Mouse (Mus musculus) heart, adult 18-20 months (tissue): Measurements from ENCODE around the gene Rsad2. TPM values are rescaled to one million over a fixed set of nuclear protein-coding genes. Genes with fewer than 3 reads are reported as not detected.

Experiments used
- DNase-seq, 2 experiments: peaks; one replicate each; pipeline ENCODE4 v3.0.0; 2021 to 2022; ENCODE audit warnings: mixed read lengths in 1 of 2
- microRNA-seq, 2 experiments: library from miRNA; unstranded; fragments of <30 nt; microRNA quantifications; one replicate each; pipeline ENCODE4 v1.2.0; 2022
- total RNA-seq, 2 experiments: library from RNA; stranded (reverse); gene quantifications; 2 replicates each; pipeline ENCODE4 v1.2.3; 2021

Gene Rsad2
- total RNA-seq, 2 experiments from 2014 or later, result 5.8 to 7.8 TPM

GRCm38 (mm10) chr12:26401254-26401653, 55.0 kb downstream of the Rsad2 start:
- DNase-seq, result no peak

DNA sequence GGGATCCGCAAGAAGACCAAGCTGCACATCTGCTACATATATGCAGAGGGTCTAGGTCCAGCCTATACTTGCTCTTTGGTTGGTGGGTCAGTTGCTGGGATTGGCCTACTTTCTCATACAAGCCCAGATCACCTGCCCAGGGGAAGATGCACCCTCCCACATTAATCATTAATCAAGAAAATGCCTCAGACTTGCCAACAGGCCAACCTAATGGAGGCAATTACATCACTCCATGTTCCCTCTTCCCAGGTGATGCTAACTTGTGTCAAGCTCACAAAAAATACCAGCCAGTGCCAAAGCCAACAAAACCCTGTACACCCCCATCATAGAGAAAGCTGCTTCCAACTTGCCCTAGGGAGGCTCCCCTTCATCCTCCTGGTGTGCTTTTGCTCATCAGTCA, 55.5 kb downstream of the Rsad2 start:
- DNase-seq, result no peak

DNA sequence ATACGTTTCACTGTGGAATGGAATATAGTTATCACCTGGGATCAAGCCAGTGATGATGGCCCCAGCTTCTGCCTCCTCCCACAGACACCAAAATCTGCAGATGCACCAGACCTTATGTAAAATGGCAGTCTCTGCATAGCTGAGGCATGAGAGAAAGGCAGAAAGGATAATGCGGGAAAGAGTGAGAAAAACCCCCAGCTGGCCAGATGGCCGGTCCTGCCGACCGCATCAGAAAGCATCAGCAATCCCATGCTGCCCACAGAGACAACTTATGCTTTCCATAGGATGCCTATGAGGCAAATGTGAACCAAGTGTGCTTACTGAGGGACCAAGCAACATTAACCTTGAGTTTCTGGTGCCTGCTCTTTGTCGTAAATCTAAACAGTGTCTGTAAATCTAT, 56.9 kb downstream of the Rsad2 start:
- DNase-seq, result no peak

GRCm38 (mm10) chr12:26398597-26398996, 57.7 kb downstream of the Rsad2 start:
- DNase-seq, result peak in 1 of 2 experiments; percentile 37

DNA sequence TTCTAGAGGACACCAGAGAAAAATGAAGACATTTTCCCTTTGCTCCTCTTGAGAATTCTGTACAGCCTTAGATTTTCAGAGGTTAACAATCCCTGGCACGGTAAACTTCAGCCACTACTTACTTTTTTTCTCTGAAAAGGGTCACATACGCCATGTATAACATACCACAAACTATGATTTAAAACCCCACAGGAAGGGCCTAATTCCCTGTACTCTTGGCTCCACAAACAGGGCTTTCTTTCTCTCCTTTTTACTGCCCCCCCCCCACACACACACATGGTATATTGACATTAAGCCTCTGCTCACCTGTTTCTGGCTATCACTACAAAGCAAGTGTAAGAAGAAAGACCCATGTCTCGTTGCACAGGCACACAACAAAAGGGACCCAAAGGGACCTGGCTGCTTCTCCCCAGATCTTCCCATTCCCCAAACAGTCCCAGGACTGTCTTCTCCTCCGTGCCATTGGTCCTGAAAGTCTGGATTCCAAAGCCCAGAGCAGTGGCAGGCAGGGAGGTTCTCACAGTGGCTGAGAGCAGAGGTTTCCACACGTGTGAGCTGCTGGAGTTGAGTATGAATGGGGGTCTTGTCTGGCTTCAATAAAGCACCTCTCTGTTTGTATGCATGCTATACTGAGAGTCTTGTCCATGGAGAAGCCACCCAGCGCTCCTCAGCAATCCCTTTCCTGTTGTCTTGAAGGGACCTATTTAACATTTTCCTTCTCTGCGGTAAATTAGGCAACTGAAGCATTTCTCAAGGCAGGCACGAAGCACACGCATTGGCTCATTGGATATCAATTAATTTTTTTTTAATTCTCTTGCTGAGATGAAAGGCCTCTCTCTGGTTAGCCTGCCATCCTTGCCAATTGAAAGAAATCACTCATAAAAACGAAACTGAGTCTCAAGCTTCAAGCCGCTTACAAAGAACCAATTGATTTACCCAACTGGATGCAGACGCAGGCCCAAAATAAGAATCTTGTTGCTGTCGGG, 61.5 kb downstream of the Rsad2 start:
- DNase-seq, result no peak

DNA sequence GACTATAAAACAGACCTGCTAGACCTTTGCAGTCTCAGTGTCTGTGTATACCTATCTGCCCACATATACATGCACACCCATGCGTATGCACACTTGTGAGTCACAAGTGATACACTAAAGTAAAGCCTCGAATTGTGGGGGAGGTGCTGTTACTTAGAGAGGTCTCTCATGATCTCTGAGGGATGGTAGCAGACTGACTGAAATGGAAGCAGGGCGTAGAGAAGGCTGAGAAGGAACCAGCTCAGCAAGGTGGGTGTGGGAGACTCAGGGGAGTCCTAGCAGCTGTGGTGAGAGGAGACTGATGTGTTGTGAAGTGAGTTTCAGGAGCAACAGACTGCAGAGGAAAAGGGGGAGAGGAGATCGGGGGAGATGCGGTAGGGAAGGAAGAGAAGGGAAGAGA, 63.0 kb downstream of the Rsad2 start:
- DNase-seq, result no peak

Small RNA genes within 50 kb of the gene (microRNA-seq; reads per million reads assigned to microRNA genes)
- 18.6 to 20.0 reads per million in 2 experiments for gene Mir6538

Other genes starting within 250 kb of the Rsad2 start
- 10 to 100 TPM in 1 of 2 experiments, 1 to 10 TPM in 1; 9.7 to 12.1 TPM for gene Rnf144a, start 41.2 kb downstream of the Rsad2 start, total RNA-seq
- 1 to 10 TPM; 5.0 to 6.4 TPM for gene Cmpk2, start 12.8 kb upstream of the Rsad2 start, total RNA-seq